Mouse (Mus musculus) midbrain, embryonic 15.5 days (tissue): ENCODE measurements around the gene Robo3. TPM values are rescaled to one million over a fixed set of nuclear protein-coding genes. Genes with fewer than 3 reads are reported as not detected.

ENCODE experiments used
- ATAC-seq: fragments of 200-750 bp; cut with Nextera tagmentation; replicated peaks from 2 replicates; pipeline ENCODE4 v1.8.0; 2017; ENCODE audit warnings: moderate TSS enrichment
- H3K27ac ChIP-seq: fragments of 300-500 bp; sonication (generic); 2 replicates; pipeline ENCODE4 v1.5.1; 2015; ENCODE audit warnings: mild to moderate bottlenecking, inconsistent platforms
- H3K27me3 ChIP-seq: fragments of 300-500 bp; sonication (generic); replicated peaks from 2 replicates; pipeline ENCODE4 v1.6.1; 2015; ENCODE audit warnings: inconsistent platforms
- H3K36me3 ChIP-seq: fragments of 300-500 bp; sonication (generic); replicated peaks from 2 replicates; pipeline ENCODE4 v1.6.1; 2015; ENCODE audit warnings: inconsistent platforms
- H3K4me1 ChIP-seq: fragments of 300-500 bp; sonication (generic); 2 replicates; pipeline ENCODE4 v1.6.1; 2015; ENCODE audit warnings: inconsistent platforms
- H3K4me2 ChIP-seq: fragments of 300-500 bp; sonication (generic); 2 replicates; pipeline ENCODE4 v1.6.1; 2015; ENCODE audit warnings: inconsistent platforms, mild to moderate bottlenecking, moderate library complexity
- H3K4me3 ChIP-seq: fragments of 300-500 bp; sonication (generic); 2 replicates; pipeline ENCODE4 v1.5.1; 2015; ENCODE audit warnings: mild to moderate bottlenecking, inconsistent platforms
- H3K9ac ChIP-seq: fragments of 300-500 bp; sonication (generic); 2 replicates; pipeline ENCODE4 v1.6.1; 2015; ENCODE audit warnings: mild to moderate bottlenecking, inconsistent platforms
- H3K9me3 ChIP-seq: fragments of 300-500 bp; sonication (generic); 2 replicates; pipeline ENCODE4 v1.6.1; 2016; ENCODE audit warnings: inconsistent platforms
- WGBS: fragments of 180-500 bp; shearing (Covaris S2); methylation state at CpG from one replicate; pipeline ENCODE4 v1.1.7; 2015; ENCODE audit warnings: mixed read lengths; 5-methylcytosine and 5-hydroxymethylcytosine counted together
- polyA plus RNA-seq: library from polyadenylated mRNA; unstranded; fragments of >200 nt; fragmentation: Nextera tagmentation; extraction: Ambion mirVana; gene quantifications from 2 replicates; pipeline ENCODE4 v1.2.1, GENCODE M21; 2015

Robo3 gene
- polyA plus RNA-seq, 1 experiment from 2014 or later, result 4.8 TPM

- Histone ChIP-seq H3K36me3 (no peaks in the 10 kb centered on the region), H3K4me3 (no peak overlapping the region), H3K27me3 (peaks cover 41% of the 10 kb centered on the region), H3K9me3 (no peaks in the 10 kb centered on the region), H3K4me1 (peaks cover 67% of the 10 kb centered on the region), H3K9ac (no peak overlapping the region), H3K4me2 (no peak overlapping the region), H3K27ac (0 out of 2 replicates have a peak overlapping the region, but pooled peaks have one; percentile 38)
- 5% methylated on average over 3 of the region's 3 CpGs for WGBS
- peak; percentile 17; the same call in 1 of the 2 replicates for ATAC-seq
Measured at GRCm38 (mm10) chr9:37454991-37455390, 21.9 kb upstream of the Robo3 start.

GRCm38 (mm10) chr9:37454011-37454492, 21.0 kb upstream of the Robo3 start:
- H3K9me3 ChIP-seq, result no peaks in the 10 kb centered on the region
- no peak overlapping the region for H3K9ac ChIP-seq
- no peak overlapping the region for H3K4me2 ChIP-seq
- H3K27me3 ChIP-seq, result peaks cover 44% of the 10 kb centered on the region
- ATAC-seq, result peak; percentile 24
- H3K4me1 ChIP-seq, result peaks cover 58% of the 10 kb centered on the region
- no peak overlapping the region for H3K27ac ChIP-seq
- H3K36me3 ChIP-seq, result no peaks in the 10 kb centered on the region
- H3K4me3 ChIP-seq, result no peak overlapping the region
- 2% methylated on average over 6 of the region's 6 CpGs for WGBS

GRCm38 (mm10) chr9:37453328-37453727, 20.3 kb upstream of the Robo3 start:
- Histone ChIP-seq H3K27ac (no peak overlapping the region), H3K4me1 (peaks cover 52% of the 10 kb centered on the region), H3K27me3 (peaks cover 42% of the 10 kb centered on the region), H3K4me2 (no peak overlapping the region), H3K4me3 (no peak overlapping the region), H3K9me3 (no peaks in the 10 kb centered on the region), H3K9ac (no peak overlapping the region), H3K36me3 (no peaks in the 10 kb centered on the region)
- 32% methylated on average over 4 of the region's 4 CpGs for WGBS
- no peak for ATAC-seq

- no peak for ATAC-seq
- no peak overlapping the region for H3K9ac ChIP-seq
- no peak overlapping the region; the same call in 1 of the 2 replicates for H3K27ac ChIP-seq
- H3K27me3 ChIP-seq, result peaks cover 32% of the 10 kb centered on the region
- H3K4me2 ChIP-seq, result no peak overlapping the region
- no peaks in the 10 kb centered on the region for H3K36me3 ChIP-seq
- peaks cover 48% of the 10 kb centered on the region for H3K4me1 ChIP-seq
- H3K4me3 ChIP-seq, result no peak overlapping the region
- H3K9me3 ChIP-seq, result no peaks in the 10 kb centered on the region
- WGBS, result 4% methylated on average over 5 of the region's 5 CpGs
Measured at GRCm38 (mm10) chr9:37452401-37452800, 19.4 kb upstream of the Robo3 start.

GRCm38 (mm10) chr9:37437772-37438735, 5.0 kb upstream of the Robo3 start:
- H3K36me3 ChIP-seq, result no peaks in the 10 kb centered on the region
- no peak overlapping the region for H3K4me3 ChIP-seq
- H3K9me3 ChIP-seq, result no peaks in the 10 kb centered on the region
- WGBS, result 27% methylated on average over 3 of the region's 3 CpGs
- peaks cover 23% of the 10 kb centered on the region for H3K4me1 ChIP-seq
- H3K9ac ChIP-seq, result no peak overlapping the region
- no peak overlapping the region for H3K27ac ChIP-seq
- peaks cover 33% of the 10 kb centered on the region for H3K27me3 ChIP-seq
- peak; percentile 40; the same call in 1 of the 2 replicates for ATAC-seq
- no peak overlapping the region for H3K4me2 ChIP-seq

- peaks cover 54% of the 10 kb centered on the region for H3K27me3 ChIP-seq
- H3K36me3 ChIP-seq, result no peaks in the 10 kb centered on the region
- H3K9ac ChIP-seq, result no peak overlapping the region
- ATAC-seq, result no peak
- H3K4me2 ChIP-seq, result no peak overlapping the region
- H3K27ac ChIP-seq, result no peak overlapping the region
- peaks cover 33% of the 10 kb centered on the region for H3K4me1 ChIP-seq
- H3K4me3 ChIP-seq, result no peak overlapping the region
- H3K9me3 ChIP-seq, result no peaks in the 10 kb centered on the region
- WGBS, result 3% methylated on average over 4 of the region's 4 CpGs
Measured at GRCm38 (mm10) chr9:37435616-37436015, 2.6 kb upstream of the Robo3 start.

GRCm38 (mm10) chr9:37434932-37435331, 1.9 kb upstream of the Robo3 start:
- ATAC-seq, result no peak
- WGBS, result 3% methylated on average over 14 of the region's 14 CpGs
- H3K9me3 ChIP-seq, result no peaks in the 10 kb centered on the region
- H3K36me3 ChIP-seq, result no peaks in the 10 kb centered on the region
- H3K4me2 ChIP-seq, result no peak overlapping the region
- H3K4me1 ChIP-seq, result peaks cover 33% of the 10 kb centered on the region
- peak overlapping the region; percentile 5; the same call in 1 of the 2 replicates for H3K4me3 ChIP-seq
- H3K27ac ChIP-seq, result no peak overlapping the region
- H3K9ac ChIP-seq, result no peak overlapping the region
- peaks cover 58% of the 10 kb centered on the region for H3K27me3 ChIP-seq

GRCm38 (mm10) chr9:37433823-37434560, 946 bp upstream of the Robo3 start:
- no peak for ATAC-seq
- Histone ChIP-seq H3K36me3 (no peaks in the 10 kb centered on the region), H3K27ac (no peak overlapping the region), H3K9me3 (no peaks in the 10 kb centered on the region), H3K4me1 (peaks cover 33% of the 10 kb centered on the region), H3K27me3 (peaks cover 62% of the 10 kb centered on the region), H3K4me2 (peak overlapping the region; percentile 83), H3K9ac (no peak overlapping the region), H3K4me3 (no peak overlapping the region)
- 3% methylated on average over 18 of the region's 18 CpGs for WGBS

GRCm38 (mm10) chr9:37432026-37432666, 900 bp downstream of the Robo3 start:
- WGBS, result 3% methylated on average over 16 of the region's 17 CpGs
- H3K36me3 ChIP-seq, result no peaks in the 10 kb centered on the region
- peaks cover 77% of the 10 kb centered on the region for H3K27me3 ChIP-seq
- 0 out of 2 replicates have a peak overlapping the region, but pooled peaks have one; percentile 28 for H3K9ac ChIP-seq
- H3K27ac ChIP-seq, result no peak overlapping the region
- H3K4me3 ChIP-seq, result peak overlapping the region; percentile 37
- no peak for ATAC-seq
- H3K4me1 ChIP-seq, result peaks cover 28% of the 10 kb centered on the region
- H3K4me2 ChIP-seq, result peak overlapping the region; percentile 83
- no peaks in the 10 kb centered on the region for H3K9me3 ChIP-seq

GRCm38 (mm10) chr9:37430582-37430981, 2.5 kb downstream of the Robo3 start:
- Histone ChIP-seq H3K27me3 (peaks cover 78% of the 10 kb centered on the region), H3K9ac (no peak overlapping the region), H3K9me3 (no peaks in the 10 kb centered on the region), H3K27ac (no peak overlapping the region), H3K4me3 (peak overlapping the region; percentile 23), H3K4me1 (peaks cover 28% of the 10 kb centered on the region), H3K36me3 (no peaks in the 10 kb centered on the region), H3K4me2 (peak overlapping the region; percentile 48)
- WGBS, result 2% methylated on average over 12 of the region's 12 CpGs
- peak; percentile 85 for ATAC-seq

GRCm38 (mm10) chr9:37429326-37429725, 3.7 kb downstream of the Robo3 start:
- H3K4me3 ChIP-seq, result no peak overlapping the region
- H3K9ac ChIP-seq, result no peak overlapping the region
- H3K27ac ChIP-seq, result no peak overlapping the region
- no peaks in the 10 kb centered on the region for H3K9me3 ChIP-seq
- 26% methylated on average over 26 of the region's 26 CpGs for WGBS
- no peak overlapping the region for H3K4me2 ChIP-seq
- H3K36me3 ChIP-seq, result no peaks in the 10 kb centered on the region
- H3K4me1 ChIP-seq, result peaks cover 22% of the 10 kb centered on the region
- no peak for ATAC-seq
- peaks cover 68% of the 10 kb centered on the region for H3K27me3 ChIP-seq
